Mouse (Mus musculus) erythroid progenitor cell, adult 5-6 weeks (primary cell): ENCODE results near the gene Zfp988. TPM values are rescaled to one million over a fixed set of nuclear protein-coding genes. Genes with fewer than 3 reads are reported as not detected.
A peak's percentile ranks its signal among the peaks of the same experiment; 100 is the strongest.
"Not testable (repeated sequence)": the region's sequence is repeated elsewhere in the genome, so short reads cannot be mapped to it uniquely, and the experiment has no call there.

Experiments used
- ATAC-seq: replicated peaks from 2 replicates; pipeline ENCODE4 v1.8.0; 2016; ENCODE audit warnings: moderate number of reproducible peaks, mild to moderate bottlenecking, moderate TSS enrichment, inconsistent platforms; ENCODE audit not compliant: poor library complexity, low FRiP score, severe bottlenecking
- total RNA-seq, 2 experiments: library from RNA; stranded (forward) in 1 of 2; stranded (reverse) in 1 of 2; fragments of 150-400 nt in 1 of 2; fragments of 186-747, 209-891 nt in 1 of 2; gene quantifications; 2 replicates each; pipeline versions ENCODE4 v1.2.3 to v1.2.4; 2015 to 2017; ENCODE audit warnings: low replicate concordance in 2 of 2

Zfp988 gene
- not detected in 2 replicates for total RNA-seq (2015; ENCODE audit: low replicate concordance)
- total RNA-seq (2017; ENCODE audit: low replicate concordance): 2.1 TPM in 1 of 2 replicates, not detected in the other

DNA sequence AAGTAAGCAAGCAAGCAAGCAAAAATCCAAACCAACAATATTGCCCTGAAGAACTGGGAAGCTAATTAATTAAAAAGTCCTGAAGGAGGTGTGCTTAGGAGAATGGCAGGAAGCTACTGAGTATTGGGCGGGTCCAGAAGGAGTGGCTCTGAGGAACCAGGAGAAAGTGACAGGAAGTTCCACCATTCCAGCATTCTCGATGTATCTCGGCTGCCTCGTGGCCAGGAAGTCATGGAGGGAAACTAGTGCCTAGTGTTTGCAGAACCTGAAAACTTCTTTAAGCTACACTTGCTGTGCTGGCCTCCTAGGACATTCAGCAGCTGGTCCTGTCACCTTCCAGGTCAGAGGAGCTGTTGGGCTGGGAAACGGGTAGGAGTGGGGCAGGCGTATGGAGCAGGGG lies at the start of gene Zfp988:
Zfp988 (plus strand) TSS at position 239 of the 400 bp plus-strand sequence.
- not testable (repeated sequence) for ATAC-seq

DNA sequence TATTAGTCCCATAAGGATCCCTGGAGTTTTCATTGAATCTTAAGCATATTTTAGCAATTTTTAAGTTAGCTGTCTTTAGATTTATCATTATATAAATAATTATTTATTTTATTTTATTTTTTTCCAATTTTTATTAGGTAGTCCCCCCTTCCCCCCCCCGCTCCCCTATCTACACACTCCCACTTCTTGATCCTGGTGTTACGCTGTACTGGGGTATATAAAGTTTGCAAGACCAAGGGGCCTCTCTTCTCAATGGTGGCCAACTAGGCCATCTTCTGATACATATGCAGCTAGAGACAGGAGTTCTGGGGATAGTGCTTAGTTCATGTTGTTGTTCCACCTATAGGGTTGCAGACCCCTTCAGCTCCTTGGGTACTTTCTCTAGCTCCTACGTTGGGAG lies 42.8 kb upstream of the Zfp988 start:
- not testable (repeated sequence) for ATAC-seq

DNA sequence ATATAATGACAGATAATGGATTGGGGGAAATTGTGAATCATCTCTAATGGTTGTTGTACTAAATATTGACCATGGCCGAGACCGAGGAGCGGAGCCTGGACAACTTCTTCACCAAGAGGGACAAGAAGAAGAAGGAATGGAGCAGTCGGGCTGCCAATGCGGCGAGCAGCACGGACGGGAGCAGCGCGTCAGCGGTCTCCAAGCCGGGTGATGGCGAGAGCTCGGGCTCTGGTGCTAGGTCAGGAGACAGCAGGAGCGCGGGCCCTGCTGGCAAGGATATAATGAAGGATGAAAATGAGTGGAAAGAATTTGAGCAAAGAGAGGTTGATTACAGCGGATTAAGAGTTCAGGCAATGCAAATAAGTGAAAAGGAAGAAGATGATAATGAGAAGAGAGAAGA lies 38.2 kb upstream of the Zfp988 start:
- not testable (repeated sequence) for ATAC-seq

DNA sequence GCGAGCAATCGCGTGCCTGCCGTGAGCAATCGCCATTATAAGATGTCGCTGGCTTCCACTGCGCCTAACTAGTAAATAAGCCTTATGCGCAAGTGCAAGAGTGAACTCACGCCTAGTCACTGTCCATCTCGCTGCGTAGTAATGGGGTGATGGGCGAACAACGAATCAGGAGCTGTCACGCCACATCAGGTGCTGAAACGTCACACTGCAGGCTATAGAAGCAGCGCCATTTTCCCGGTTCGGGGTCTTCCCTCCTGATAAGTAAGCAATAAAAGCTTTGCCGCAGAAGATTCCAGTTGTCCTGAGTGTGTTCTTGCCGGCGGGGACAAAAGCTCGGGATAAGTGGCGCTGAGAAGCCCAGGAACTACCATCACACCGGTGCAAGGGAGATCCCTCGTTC lies 36.7 kb upstream of the Zfp988 start:
- not testable (repeated sequence) for ATAC-seq

DNA sequence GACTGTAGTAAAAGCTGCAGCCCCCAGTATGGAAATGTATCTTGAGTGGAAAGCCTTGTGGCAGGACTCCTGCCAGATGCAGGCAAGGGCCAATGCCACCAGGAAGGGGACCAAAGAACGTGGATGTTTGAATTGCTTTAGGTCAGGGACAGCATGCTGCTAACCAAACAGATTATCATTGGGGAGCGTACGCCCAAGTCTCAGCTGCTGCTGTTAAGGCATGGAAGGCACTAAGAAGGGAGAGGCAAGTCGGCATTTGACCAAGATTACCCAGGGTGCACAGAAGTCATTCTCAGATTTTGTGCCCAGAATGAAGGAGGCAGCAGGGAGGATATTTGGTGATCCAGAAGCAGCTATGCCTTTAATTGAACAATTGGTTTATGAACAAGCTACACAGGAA lies 35.4 kb upstream of the Zfp988 start:
- ATAC-seq: not testable (repeated sequence)

DNA sequence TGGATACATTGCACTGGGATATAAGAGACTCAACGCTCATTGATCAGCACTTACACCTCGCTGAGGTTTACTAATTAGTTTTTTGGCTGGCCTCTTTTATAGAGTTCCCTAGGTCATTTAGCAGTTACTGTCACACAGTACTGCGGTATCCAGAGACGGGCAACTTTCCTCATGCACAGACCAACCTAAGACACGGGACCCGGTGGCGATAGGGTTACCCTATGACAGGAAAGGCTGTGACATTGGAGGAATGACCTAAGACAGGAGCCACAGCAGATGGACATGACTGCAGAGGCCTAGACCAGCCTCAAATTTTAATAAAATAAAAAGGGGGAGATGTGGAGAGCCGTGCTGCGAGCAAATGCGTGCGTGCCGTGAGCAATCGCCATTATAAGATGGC lies 33.9 kb upstream of the Zfp988 start:
- not testable (repeated sequence) for ATAC-seq

DNA sequence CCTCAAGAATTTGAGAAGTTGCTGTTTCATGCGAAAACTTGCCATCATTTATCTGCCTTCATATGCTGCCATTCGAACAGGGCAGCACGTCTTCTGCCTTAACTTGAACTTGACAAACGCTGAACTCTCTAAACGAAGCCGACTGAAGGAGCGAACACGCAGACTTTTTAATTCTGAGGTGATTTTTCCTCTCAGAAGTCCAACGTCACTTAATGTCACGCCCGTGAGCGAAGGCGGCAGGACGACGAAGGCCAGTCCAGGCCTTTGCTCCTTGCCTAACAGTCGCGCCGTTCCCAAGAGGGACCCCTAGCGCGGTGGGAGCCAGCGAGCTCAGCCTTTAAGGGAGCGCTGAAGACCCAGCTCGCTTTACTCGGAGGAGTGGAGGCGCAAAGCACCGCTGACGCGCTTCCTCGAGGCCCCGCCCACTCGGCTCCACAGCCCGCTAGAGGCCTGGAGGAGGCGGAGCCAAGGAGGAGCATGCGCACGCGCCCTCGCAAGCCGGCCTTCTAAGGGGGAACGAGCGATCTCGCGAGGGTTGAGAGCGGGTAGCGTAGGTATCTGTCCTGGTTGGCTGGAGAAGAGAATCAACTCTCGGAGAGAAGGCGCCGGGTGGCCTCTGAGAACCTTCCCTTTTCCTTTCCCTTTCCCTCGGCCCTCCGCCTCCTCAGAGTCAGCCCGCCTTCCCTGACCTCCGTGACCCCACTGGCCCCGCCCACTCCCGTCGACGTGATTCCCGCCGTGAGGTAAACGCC lies 30.3 kb upstream of the Zfp988 start:
- peak; percentile 73 for ATAC-seq

DNA sequence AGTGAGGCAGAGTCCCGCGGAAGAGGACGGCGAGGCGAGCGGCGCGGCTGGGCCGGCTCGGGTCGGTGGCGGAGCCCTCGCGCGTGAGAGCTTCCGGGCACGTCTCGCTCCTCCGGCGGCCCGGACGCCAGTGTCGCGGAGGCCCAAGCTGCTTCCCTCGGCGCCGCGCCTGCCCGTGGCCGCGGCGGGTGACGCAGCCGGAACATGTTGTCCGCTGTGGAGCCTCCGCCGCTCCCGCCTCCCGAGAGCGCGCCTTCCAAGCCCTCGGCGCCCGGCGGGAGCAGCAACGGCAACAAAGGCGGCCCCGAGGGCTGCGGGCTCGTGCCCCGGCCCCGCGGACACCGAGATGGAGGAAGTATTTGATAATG lies 29.7 kb upstream of the Zfp988 start:
- not testable (repeated sequence) for ATAC-seq

DNA sequence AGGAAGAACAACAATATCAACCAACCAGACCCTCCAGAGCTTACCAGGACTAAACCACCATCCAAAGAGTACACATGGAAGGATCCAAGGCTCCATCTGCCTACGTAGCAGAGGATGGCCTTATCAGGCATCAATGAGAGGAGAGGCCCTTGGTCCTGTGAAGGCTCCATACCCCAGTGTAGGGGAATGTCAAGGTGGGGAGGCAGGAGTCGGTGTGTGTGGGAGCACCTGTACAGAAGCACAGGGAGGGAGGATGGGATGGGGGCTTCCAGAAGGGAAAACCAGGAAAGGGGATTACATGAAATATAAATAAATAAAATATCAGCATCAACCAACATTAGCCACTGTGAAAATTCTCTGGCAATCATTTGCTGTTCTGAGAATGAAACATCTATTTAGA lies 25.1 kb upstream of the Zfp988 start:
- not testable (repeated sequence) for ATAC-seq

DNA sequence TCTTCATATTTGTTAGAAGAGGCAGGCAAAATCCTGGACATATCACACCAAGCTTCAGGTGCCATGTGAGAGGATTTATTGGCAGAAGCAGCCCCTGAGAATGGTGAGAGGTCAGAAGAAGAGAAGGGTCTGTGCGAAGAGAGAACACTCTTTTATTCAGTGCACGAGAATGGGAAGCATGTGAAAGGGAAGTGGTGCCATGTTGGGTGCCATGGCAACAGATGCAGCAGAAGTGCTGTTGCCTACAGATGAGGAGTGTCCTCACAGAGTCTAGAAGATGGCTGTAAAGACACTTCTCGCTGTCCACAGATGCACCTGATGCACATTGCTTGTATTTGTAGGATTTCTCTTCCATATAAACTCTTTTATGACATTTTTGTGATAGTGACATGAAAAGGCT lies 6.9 kb upstream of the Zfp988 start:
- ATAC-seq: not testable (repeated sequence)

DNA sequence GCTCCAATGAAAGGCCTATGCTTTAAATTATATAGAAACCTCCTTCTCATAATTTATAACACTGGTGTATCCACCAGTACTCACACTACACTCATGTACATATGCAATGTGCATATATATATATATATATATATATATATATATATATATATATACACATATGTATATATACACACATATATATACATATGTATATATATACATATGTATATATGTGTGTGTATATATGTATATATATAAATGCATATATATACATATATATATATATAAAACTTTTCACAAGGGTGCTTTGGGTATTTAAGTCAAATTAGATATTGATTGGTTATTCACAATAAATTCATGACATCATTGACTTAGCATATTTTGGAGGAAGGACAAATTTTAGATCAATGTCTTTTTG lies 3.1 kb upstream of the Zfp988 start:
- ATAC-seq: not testable (repeated sequence)

DNA sequence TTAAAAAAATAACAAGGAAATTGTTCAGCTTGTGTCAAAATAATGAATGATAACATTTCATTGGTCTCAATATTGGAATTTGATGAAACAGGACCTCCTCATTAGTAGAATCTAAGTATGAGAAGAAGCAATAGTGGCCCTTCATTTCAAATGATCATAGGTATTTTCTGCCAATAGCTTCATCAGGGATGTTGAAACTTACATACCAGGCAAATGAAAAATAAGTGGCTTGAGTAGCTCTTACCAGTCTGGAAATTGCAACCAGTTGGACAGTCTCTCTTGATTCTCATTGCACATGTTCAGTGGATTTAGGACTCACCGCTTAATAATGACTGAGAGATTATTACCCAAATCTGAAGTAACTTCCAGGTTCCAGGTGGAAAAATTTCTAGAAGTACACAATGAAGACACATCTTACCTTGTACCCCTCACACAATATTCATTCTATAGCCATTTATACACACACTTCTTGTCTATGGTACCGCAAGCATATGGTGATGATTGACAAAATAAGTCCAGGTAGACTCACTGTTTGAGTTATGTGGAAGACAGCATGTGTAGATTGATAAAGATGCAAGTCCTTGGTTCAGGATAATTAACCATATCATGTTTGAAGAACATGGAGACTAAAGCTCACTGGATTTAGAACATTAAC lies 29.7 kb downstream of the Zfp988 start:
- peak; percentile 46; the same call in 1 of the 2 replicates for ATAC-seq

DNA sequence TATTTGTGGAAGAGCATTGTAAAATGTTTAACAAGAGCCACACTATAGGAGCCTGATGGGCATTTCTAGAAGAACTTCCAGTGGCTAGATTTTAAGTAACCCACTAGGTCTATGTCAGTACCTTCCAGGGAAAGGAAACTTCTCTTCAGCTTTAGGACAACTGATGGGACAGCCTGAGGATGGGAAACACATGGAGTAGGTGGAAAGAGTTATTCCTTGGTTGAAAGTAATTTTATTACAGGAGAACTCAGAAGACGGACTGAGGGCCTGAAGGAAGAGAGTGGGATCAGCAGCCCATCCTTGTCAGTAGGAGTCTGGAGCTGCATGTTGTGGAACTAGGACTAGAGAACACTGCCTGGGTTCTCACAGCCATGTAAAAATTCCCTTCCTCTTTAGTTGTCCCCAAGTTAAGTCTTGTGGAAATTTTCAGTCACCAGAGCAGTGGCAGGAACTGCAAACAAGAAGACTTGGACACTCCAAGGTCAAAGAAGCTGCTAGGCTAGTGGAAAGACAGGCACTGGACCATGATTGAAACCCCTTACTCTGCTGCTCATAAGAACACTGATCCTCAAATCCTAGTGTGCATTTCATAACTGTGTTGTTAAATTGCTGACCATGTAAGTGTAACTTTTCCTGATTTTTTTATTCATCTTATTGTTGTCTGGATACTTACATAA lies 30.4 kb downstream of the Zfp988 start:
- peak; percentile 59 for ATAC-seq

DNA sequence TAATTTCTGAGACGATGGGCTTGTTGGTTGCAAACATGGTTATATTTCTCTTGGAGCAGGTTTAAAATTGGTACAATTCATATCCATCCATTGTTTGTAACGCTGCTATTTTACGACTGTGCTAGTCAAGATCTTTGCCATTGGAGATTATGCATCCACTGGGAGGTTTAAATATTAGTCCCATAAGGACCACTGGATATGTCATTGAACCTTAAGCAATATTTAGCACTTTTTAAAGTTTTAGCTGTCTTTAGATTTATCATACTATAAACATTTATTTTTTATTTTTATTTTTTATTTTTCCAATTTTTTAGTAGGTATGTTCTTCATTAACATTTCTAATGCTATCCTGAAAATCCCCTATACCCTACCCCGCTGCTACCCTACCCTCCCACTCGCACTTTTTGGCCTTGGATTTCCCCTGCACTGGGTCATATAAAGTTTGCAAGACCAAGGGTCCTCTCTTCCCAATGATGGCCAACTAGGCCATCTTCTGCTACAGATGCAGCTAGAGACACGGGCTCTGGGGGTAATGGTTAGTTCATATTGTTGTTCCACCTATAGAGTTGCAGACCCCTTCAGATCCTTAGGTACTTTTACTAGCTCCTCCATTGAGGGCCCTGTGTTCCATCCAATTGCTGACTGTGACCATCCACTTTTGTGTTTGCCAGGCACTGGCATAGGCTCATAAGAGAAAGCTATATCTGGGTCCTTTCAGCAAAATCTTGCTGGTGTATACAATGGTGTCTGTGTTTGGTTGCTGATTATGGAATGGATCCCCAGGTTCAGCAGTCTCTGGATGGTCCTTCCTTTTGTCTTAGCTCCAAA lies 31.1 kb downstream of the Zfp988 start:
- ATAC-seq: 0 out of 2 replicates have a peak, but pooled peaks have one; percentile 19

DNA sequence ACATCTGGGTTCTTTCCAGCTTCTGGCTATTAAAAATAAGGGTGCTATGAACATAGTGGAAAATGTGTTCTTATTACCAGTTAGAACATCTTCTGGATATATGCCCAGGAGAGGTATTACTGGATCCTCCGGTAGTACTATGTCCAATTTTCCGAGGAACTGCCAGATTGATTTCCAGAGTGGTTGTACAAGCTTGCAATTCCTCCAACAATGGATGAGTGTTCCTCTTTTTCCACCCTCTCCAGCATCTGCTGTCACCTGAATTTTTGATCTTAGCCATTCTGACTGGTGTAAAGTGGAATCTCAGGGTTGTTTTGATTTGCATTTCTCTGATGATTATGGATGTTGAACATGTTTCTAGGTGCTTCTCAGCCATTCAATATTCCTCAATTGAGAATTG lies 32.0 kb downstream of the Zfp988 start:
- not testable (repeated sequence) for ATAC-seq

DNA sequence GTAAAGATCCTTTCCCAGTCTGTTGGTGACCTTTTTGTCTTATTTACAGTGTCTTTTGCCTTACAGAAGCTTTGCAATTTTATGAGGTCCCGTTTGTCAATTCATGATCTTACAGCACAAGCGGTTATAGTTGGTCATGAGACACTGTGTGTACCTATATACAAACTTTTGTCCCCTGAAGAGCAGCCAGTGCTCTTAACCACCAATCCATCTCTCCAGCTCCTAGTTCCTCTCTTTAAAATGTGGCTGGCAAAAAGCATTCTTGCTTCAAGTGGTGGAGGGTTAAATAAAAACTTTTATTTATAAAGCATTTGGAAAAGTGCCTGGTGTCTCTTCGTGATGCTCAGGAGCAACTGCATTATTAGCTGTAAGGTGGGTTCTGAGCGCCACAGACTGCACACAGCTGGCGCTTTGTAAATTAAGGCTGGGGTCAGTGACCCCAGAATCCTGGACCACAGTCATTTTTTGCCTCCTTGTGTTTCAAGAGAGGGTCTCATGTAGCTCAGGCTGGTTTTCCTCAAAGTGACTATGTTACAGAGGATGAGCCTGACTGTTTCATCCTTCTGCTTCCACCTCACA lies 32.6 kb downstream of the Zfp988 start:
- ATAC-seq: 0 out of 2 replicates have a peak, but pooled peaks have one; percentile 56

DNA sequence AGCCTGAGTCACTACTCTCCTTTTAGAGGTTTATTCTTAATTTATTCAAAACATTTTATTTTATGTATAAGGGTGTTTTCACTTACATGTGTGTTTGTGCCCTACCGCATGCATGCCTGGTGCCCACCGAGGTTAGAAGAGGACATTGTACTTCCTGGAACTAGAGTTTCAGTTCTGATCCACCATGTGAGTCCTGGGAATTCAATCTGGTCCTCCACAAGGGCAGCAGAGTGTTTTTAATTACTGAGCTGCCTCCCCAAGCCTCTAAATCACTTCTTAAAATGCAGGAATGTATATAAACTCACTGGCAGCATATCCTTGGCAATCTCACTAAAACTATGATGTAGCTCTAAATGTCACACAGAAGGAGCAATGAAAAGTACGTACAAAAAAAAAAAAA lies 33.2 kb downstream of the Zfp988 start:
- not testable (repeated sequence) for ATAC-seq

DNA sequence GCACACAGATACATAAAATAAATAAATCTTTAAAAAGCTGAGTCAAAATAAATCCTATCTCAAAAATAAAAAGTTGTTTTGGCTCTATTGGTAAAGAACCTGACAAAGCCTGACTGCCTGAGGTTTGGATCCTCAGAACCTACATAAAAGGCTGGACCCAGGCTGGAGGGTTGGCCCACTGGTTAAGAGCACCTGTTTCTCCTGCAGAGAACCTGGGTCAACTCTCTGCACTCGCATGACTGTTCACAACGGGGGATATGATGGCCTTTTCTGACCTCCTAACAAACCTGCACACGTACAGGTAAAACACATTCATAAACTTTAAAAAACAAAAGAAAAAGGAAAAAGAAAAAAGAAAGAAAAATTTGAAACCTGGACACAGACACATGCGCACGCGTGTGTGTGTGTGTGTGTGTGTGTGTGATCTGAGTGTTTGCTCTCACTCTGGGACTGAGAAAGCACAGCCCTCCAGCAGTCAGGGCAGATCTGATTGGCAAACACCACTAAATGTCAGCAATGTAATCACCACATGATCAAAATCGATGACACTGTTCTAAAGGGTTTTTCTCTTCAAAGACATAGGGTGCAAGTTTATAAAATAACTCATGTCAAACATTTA lies 34.2 kb downstream of the Zfp988 start:
- not testable (repeated sequence) for ATAC-seq

DNA sequence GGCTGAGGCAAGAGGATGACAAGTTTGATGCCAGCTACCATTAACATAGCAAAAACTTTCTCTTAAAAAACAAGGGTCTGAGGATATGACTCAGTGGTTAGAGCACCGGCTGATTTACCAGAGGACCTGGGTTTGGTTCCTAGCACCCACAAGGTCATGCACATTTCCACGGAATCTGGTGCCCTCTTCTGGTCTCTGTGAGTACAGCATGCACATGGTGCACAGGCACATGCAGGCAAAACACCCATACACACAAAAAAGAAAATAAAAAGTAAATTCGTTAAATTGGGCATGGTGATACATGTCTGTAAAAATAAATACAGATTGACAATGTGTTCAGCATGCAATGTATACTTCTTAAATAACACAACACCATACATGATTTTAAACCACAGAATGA lies 34.8 kb downstream of the Zfp988 start:
- not testable (repeated sequence) for ATAC-seq
